Mouse (Mus musculus) urinary bladder, postnatal 4 days (tissue): ENCODE measurements around the gene Amotl2.

Source experiments
- DNase-seq, 2 experiments: peaks; one replicate each; pipeline ENCODE4 v3.0.0; 2021 to 2022; ENCODE audit warnings: low spot score in 2 of 2

Amotl2 gene

GRCm38 (mm10) chr9:102719085-102719484 is 2.6 kb downstream of the Amotl2 start:
- no peak for DNase-seq

GRCm38 (mm10) chr9:102719936-102720566 is 3.6 kb downstream of the Amotl2 start:
- no peak for DNase-seq

GRCm38 (mm10) chr9:102720567-102721167 is 4.2 kb downstream of the Amotl2 start:
- no peak for DNase-seq

GRCm38 (mm10) chr9:102721406-102721978 is 5.0 kb downstream of the Amotl2 start:
- no peak for DNase-seq

- no peak for DNase-seq
Observed at GRCm38 (mm10) chr9:102722071-102722561, 5.6 kb downstream of the Amotl2 start.

GRCm38 (mm10) chr9:102722750-102723149 is 6.3 kb downstream of the Amotl2 start:
- DNase-seq: no peak

GRCm38 (mm10) chr9:102723241-102723709 is 6.8 kb downstream of the Amotl2 start:
- DNase-seq: no peak

- DNase-seq: no peak
Observed at GRCm38 (mm10) chr9:102723990-102724461, 7.6 kb downstream of the Amotl2 start.

GRCm38 (mm10) chr9:102724942-102725341 is 8.5 kb downstream of the Amotl2 start:
- DNase-seq: no peak

- peak; percentile 83 to 84 for DNase-seq
Observed at GRCm38 (mm10) chr9:102725958-102726654, 9.6 kb downstream of the Amotl2 start.

GRCm38 (mm10) chr9:102726811-102727210 is 10.3 kb downstream of the Amotl2 start:
- DNase-seq: no peak

- no peak for DNase-seq
Observed at GRCm38 (mm10) chr9:102727662-102728468, 11.4 kb downstream of the Amotl2 start.

GRCm38 (mm10) chr9:102728469-102728747 is 11.9 kb downstream of the Amotl2 start:
- no peak for DNase-seq

- DNase-seq: no peak
Observed at GRCm38 (mm10) chr9:102729093-102729845, 12.8 kb downstream of the Amotl2 start.

- no peak for DNase-seq
Observed at GRCm38 (mm10) chr9:102729876-102730413, 13.5 kb downstream of the Amotl2 start.

- DNase-seq: no peak
Observed at GRCm38 (mm10) chr9:102731044-102731471, 14.6 kb downstream of the Amotl2 start.

GRCm38 (mm10) chr9:102731574-102732175 is 15.2 kb downstream of the Amotl2 start:
- no peak for DNase-seq

- no peak for DNase-seq
Observed at GRCm38 (mm10) chr9:102732326-102732865, 15.9 kb downstream of the Amotl2 start.

- no peak for DNase-seq
Observed at GRCm38 (mm10) chr9:102733459-102733858, 17.0 kb downstream of the Amotl2 start.
